Mouse (Mus musculus) forebrain, embryonic 11.5 days (tissue): ENCODE data around the gene Gmfg. TPM values are rescaled to one million over a fixed set of nuclear protein-coding genes. Genes with fewer than 3 reads are reported as not detected.

Experiments used
- ATAC-seq: fragments of 200-750 bp; cut with Nextera tagmentation; replicated peaks from 2 replicates; pipeline ENCODE4 v1.8.0; 2017; ENCODE audit warnings: moderate TSS enrichment; ENCODE audit not compliant: low FRiP score
- DNase-seq: peaks from one replicate; pipeline ENCODE4 v3.0.0-alpha.2; 2017; ENCODE audit warnings: low spot score
- H3K27ac ChIP-seq: fragments of 300-500 bp; sonication (generic); 2 replicates; pipeline ENCODE4 v1.5.1; 2014; ENCODE audit warnings: low read depth, low read length
- H3K27me3 ChIP-seq: fragments of 300-500 bp; sonication (generic); 2 replicates; pipeline ENCODE4 v1.6.1; 2014; ENCODE audit warnings: mild to moderate bottlenecking, low read length, mixed read lengths; ENCODE audit not compliant: control insufficient read depth, insufficient read depth
- H3K36me3 ChIP-seq: fragments of 300-500 bp; sonication (generic); 2 replicates; pipeline ENCODE4 v1.6.1; 2014; ENCODE audit warnings: mild to moderate bottlenecking, low read length, moderate library complexity, mixed read lengths; ENCODE audit not compliant: control insufficient read depth, insufficient read depth
- H3K4me1 ChIP-seq: fragments of 300-500 bp; sonication (generic); replicated peaks from 2 replicates; pipeline ENCODE4 v1.6.1; 2014; ENCODE audit warnings: low read length, mixed read lengths; ENCODE audit not compliant: control insufficient read depth, insufficient read depth
- H3K4me2 ChIP-seq: fragments of 300-500 bp; sonication (generic); 2 replicates; pipeline ENCODE4 v1.6.1; 2014; ENCODE audit warnings: low read depth, mild to moderate bottlenecking, low read length, moderate library complexity, mixed read lengths; ENCODE audit not compliant: severe bottlenecking
- H3K4me3 ChIP-seq: fragments of 300-500 bp; sonication (generic); 2 replicates; pipeline ENCODE4 v1.5.1; 2014; ENCODE audit warnings: low read depth, low read length
- H3K9ac ChIP-seq: fragments of 300-500 bp; sonication (generic); 2 replicates; pipeline ENCODE4 v1.6.1; 2014; ENCODE audit warnings: low read length
- H3K9me3 ChIP-seq: fragments of 300-500 bp; sonication (generic); 2 replicates; pipeline ENCODE4 v1.6.1; 2016; ENCODE audit warnings: low read length, mixed read lengths; ENCODE audit not compliant: control insufficient read depth
- WGBS: fragments of 180-500 bp; shearing (Covaris S2); extraction: QIAGEN DNeasy Blood & Tissue Kit; methylation state at CpG from one replicate; pipeline ENCODE4 v1.1.7; 2014; 5-methylcytosine and 5-hydroxymethylcytosine counted together
- polyA plus RNA-seq: library from polyadenylated mRNA; unstranded; fragments of >200 nt; fragmentation: Nextera tagmentation; extraction: Ambion mirVana; gene quantifications from 2 replicates; pipeline ENCODE4 v1.2.1, GENCODE M21; 2014

Gene Gmfg
- polyA plus RNA-seq, 1 experiment from 2014 or later: 4.9 TPM

- Histone ChIP-seq H3K4me1 (peaks cover 7% of the 10 kb centered on the region), H3K4me2 (no peak overlapping the region), H3K9me3 (no peaks in the 10 kb centered on the region), H3K36me3 (no peaks in the 10 kb centered on the region), H3K9ac (no peak overlapping the region), H3K27ac (no peak overlapping the region), H3K4me3 (no peak overlapping the region), H3K27me3 (no peaks in the 10 kb centered on the region)
- DNase-seq (no peak), ATAC-seq (no peak)
- 85% methylated on average over 13 of the region's 13 CpGs for WGBS
Observed at GRCm38 (mm10) chr7:28444344-28444974, 7.2 kb downstream of the Gmfg start.

- DNase-seq (peak; percentile 91), ATAC-seq (no peak)
- 4% methylated on average over 12 of the region's 12 CpGs for WGBS
- no peaks in the 10 kb centered on the region for H3K9me3 ChIP-seq
- H3K4me3 ChIP-seq: no peak overlapping the region
- H3K36me3 ChIP-seq: no peaks in the 10 kb centered on the region
- H3K9ac ChIP-seq: no peak overlapping the region
- H3K4me1 ChIP-seq: peaks cover 7% of the 10 kb centered on the region
- H3K4me2 ChIP-seq: peak overlapping the region; percentile 15; the same call in 1 of the 2 replicates
- no peaks in the 10 kb centered on the region for H3K27me3 ChIP-seq
- no peak overlapping the region for H3K27ac ChIP-seq
Observed at GRCm38 (mm10) chr7:28446446-28446845, 9.2 kb downstream of the Gmfg start.

- H3K36me3 ChIP-seq: no peaks in the 10 kb centered on the region
- no peaks in the 10 kb centered on the region for H3K27me3 ChIP-seq
- no peak overlapping the region for H3K9ac ChIP-seq
- H3K9me3 ChIP-seq: no peaks in the 10 kb centered on the region
- no peak overlapping the region for H3K4me3 ChIP-seq
- no peak overlapping the region for H3K27ac ChIP-seq
- DNase-seq (no peak), ATAC-seq (no peak)
- peaks cover 7% of the 10 kb centered on the region for H3K4me1 ChIP-seq
- WGBS: 18% methylated on average over 12 of the region's 12 CpGs
- H3K4me2 ChIP-seq: no peak overlapping the region
Observed at GRCm38 (mm10) chr7:28447101-28447830, 10.0 kb downstream of the Gmfg start.

DNA sequence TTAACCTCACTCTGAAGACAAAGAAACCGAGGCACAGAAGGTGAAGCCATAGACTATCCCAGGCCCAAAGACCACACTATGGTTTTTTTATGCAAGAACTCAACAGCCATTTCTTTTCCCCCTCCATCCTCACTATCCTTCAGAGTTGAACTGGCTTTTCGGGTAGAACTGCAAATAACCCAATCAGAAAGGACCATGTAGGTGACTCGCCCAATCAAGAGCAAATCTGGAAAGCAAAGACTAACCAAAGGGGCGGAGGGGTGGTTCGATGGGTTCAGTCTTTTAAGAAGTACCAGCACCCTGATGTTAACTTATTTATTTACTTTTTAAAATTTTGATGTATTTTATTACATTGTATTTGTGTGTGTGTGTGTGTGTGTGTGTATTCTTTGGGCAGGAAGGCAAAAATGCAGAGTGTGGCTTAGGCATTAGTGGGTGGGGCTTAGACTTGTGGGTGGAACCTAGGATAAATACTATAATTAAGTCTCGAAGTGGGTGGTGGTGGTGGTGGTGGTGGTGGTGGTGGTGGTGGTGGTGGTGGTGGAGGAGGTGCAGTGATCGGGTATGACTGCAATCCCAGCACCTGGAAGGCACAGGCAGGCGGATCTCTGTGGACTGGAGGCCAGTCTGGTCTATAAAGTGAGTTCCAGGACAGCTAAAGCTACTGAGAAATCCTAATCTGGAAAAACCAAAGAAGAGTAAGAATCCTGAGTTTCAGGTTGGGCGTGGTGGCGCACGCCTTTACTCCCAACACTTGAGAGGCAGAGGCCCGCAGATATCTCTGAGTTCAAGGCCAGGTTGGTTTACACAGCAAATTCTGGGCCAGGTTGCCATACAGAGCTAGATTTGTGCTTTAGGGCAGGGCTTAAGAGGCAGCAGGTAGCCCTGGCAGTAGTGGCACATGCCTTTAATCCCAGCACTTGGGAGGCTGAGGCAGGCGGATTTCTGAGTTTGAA is 10.9 kb downstream of the Gmfg start:
- H3K4me3 ChIP-seq: no peak overlapping the region
- ATAC-seq (no peak), DNase-seq (no peak)
- H3K4me2 ChIP-seq: no peak overlapping the region
- no peaks in the 10 kb centered on the region for H3K27me3 ChIP-seq
- H3K9me3 ChIP-seq: no peaks in the 10 kb centered on the region
- H3K27ac ChIP-seq: no peak overlapping the region
- peaks cover 10% of the 10 kb centered on the region for H3K4me1 ChIP-seq
- 67% methylated on average over 13 of the region's 13 CpGs for WGBS
- H3K36me3 ChIP-seq: no peaks in the 10 kb centered on the region
- H3K9ac ChIP-seq: no peak overlapping the region

DNA sequence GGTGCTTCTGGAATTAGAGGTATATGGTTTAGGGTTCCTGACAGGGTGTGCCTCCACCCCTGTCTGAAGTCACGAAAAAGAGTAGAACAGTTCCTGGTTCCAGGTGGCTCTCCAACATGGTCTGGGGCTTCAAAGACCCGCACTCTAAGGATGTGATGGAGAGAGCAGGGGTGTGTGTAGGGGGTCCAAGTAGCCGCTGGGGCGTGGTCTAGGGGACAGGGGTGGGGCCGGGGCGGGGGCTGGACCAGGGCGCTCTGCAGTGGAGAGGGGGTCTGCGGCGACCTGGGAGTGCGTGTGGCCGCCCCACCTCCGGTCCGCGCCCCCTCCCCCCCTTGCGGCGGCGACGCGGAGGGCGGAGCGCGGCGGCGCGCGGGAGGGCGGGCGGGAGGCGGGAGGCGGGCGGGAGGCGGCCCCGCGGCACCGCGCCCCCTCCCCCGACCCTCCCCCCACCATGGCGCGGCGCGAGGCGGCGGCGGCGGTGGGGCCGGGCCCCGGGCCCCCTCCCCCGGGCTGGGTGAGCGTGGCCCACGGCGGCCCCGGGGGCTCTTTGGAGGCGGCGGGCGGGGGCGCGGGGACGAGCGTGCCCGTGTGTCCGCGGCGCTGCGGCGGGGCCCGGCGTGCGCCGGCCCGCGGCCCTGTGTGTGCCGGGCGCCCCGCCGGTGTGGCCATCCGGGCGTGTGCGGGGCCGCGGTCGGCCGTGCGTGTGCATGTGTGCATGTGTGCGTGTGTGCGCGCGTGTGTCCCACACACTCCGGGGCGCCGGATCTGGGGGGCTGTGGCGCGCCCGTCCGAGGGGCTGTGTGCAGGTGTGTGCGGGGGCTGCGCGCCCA is 14.5 kb downstream of the Gmfg start, which contains the start of gene Lrfn1:
Gene Lrfn1, plus strand, starts transcription at position 450 of the 830 bp plus-strand sequence.
- 0% methylated on average over 47 of the region's 97 CpGs for WGBS
- DNase-seq (peak; percentile 76), ATAC-seq (peak; percentile 80)
- no peaks in the 10 kb centered on the region for H3K9me3 ChIP-seq
- peaks cover 10% of the 10 kb centered on the region for H3K4me1 ChIP-seq
- H3K27me3 ChIP-seq: no peaks in the 10 kb centered on the region
- H3K4me3 ChIP-seq: peak within 1 kb of the TSS; percentile 90
- H3K27ac ChIP-seq: peak within 1 kb of the TSS; percentile 12; the same call in 1 of the 2 replicates
- H3K9ac ChIP-seq: peak within 1 kb of the TSS; percentile 87
- H3K4me2 ChIP-seq: peak within 1 kb of the TSS; percentile 86
- no peaks in the 10 kb centered on the region; the same call in 1 of the 2 replicates for H3K36me3 ChIP-seq

DNA sequence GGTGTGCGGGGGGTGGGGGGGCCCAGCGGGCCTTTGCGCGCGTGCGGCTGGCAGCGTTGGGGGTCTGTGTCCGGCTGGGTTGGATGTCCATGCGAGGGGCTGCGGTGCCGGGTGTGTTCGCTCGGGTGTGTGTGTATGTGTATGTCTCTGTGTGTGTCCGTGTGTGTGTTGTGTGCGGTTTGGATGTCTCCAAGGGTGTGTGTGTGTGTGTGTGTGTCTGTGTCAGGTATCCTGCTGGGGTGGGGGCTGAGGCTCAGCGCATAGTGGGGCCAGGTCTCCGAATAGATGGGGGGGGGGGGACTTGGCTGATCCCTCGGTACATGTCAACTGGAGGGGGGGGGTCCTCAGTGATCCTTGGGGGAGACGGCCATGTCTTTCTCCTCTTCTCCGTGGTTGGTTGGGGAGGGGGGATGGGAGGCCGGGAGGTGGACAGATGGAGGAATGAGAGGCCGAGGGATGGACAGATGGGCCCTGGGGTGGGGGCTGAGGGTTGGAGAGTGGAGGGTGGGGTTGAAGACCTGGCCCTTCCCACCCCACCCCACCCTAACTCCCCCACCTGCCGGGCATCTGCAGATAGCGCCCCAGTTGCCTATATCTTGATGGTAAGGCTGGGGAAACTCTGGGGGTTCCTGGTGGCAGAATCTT is 15.2 kb downstream of the Gmfg start:
- Histone ChIP-seq H3K9me3 (no peaks in the 10 kb centered on the region), H3K4me2 (peak overlapping the region; percentile 86), H3K36me3 (no peaks in the 10 kb centered on the region; the same call in 1 of the 2 replicates), H3K9ac (peak overlapping the region; percentile 87), H3K4me3 (peak overlapping the region; percentile 90), H3K4me1 (peaks cover 6% of the 10 kb centered on the region; the same call in 1 of the 2 replicates), H3K27ac (no peak overlapping the region), H3K27me3 (no peaks in the 10 kb centered on the region)
- 3% methylated on average over 22 of the region's 24 CpGs for WGBS
- ATAC-seq (peak; percentile 37), DNase-seq (no peak)

DNA sequence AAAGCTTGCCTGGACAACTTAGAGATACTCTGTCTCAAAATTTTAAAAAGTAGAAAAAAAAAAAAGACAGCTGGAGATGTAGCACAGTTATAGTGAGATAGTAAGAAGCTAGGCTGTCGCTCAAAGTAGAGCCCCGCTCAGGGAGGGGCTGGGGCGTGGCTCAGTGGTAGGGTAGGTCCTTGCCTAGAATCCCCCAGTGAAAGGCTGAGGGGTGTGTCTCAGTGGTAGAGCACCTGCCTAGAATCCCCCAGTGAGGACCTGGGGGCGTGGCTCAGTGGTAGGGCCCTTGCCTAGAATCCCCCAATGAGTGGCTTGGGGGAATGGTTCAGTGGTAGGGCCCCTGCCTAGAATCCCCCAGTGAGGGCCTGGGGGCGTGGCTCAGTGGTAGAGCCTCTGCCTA is 23.1 kb downstream of the Gmfg start:
- Histone ChIP-seq H3K4me2 (no peak overlapping the region), H3K9me3 (no peaks in the 10 kb centered on the region), H3K4me3 (no peak overlapping the region), H3K4me1 (no peaks in the 10 kb centered on the region), H3K9ac (no peak overlapping the region), H3K27ac (no peak overlapping the region), H3K27me3 (no peaks in the 10 kb centered on the region), H3K36me3 (peaks cover 22% of the 10 kb centered on the region)
- 98% methylated on average over 5 of the region's 5 CpGs for WGBS
- DNase-seq (no peak), ATAC-seq (no peak)
